ENCODE assay signal across 12 mouse cellular contexts in the genomic region with DNA sequence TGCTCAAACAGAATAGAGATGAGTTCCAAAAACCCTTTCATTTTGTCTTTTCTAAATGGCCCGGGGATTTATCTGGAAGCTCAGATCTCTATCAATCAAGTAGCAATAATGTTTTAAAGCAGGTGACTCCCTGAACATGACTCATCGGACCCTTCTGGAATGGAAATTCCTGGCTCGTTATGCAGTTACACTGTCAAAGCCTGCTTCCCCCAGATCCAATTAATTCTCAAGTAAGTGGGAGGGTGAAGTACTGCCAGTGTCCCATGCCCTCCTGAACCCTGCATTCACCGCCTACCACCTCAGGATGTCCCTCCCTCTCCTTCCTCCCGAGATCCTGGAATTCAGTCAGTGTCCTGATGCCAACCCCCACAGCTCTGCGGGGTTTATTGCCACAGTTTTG. TPM values are rescaled to one million over a fixed set of nuclear protein-coding genes. Genes with fewer than 3 reads are reported as not detected.
DNase-seq lines count a peak whose midpoint lies in the region; ATAC-seq lines count a peak whose summit lies in the region.
"Had no signal": no experiment of that assay in that cellular context is flagged by ENCODE, and none has a peak within 500 bp of the region (broad histone marks: within the 10 kb centered on the region; RNA-seq: fewer than 3 reads in every experiment).

No protein-coding gene starts in this region.

- no peak overlapping the region for H3K27ac ChIP-seq in midbrain, embryonic 13.5 days
- H3K27ac ChIP-seq in hindbrain, embryonic 11.5 days (ENCODE audit: low read depth, low read length) = no peak overlapping the region
- H3K27ac ChIP-seq: hindbrain, embryonic 15.5 days had no signal

- H3K4me2 ChIP-seq in midbrain, embryonic 13.5 days (replicated peaks) = peak overlapping the region; percentile 22
- no peak overlapping the region for H3K4me2 ChIP-seq in hindbrain, embryonic 11.5 days (replicated peaks; ENCODE audit: low read depth, low read length)
- H3K4me2 ChIP-seq: hindbrain, embryonic 15.5 days; liver, embryonic 11.5 days had no signal

- H3K9ac ChIP-seq in midbrain, embryonic 13.5 days (replicated peaks) = no peak overlapping the region
- no peak overlapping the region for H3K9ac ChIP-seq in hindbrain, embryonic 11.5 days (ENCODE audit: low read depth, low read length)
- H3K9ac ChIP-seq: hindbrain, embryonic 15.5 days had no signal

- no peaks in the 10 kb centered on the region for H3K9me3 ChIP-seq in midbrain, embryonic 13.5 days
- H3K9me3 ChIP-seq in hindbrain, embryonic 11.5 days (ENCODE audit: control insufficient read depth, low read length) = no peaks in the 10 kb centered on the region
- H3K9me3 ChIP-seq: hindbrain, embryonic 15.5 days had no signal

- no peaks in the 10 kb centered on the region for H3K36me3 ChIP-seq in midbrain, embryonic 13.5 days
- H3K36me3 ChIP-seq in hindbrain, embryonic 11.5 days (ENCODE audit: control insufficient read depth, insufficient read depth, low read length) = no peaks in the 10 kb centered on the region
- H3K36me3 ChIP-seq: hindbrain, embryonic 15.5 days had no signal

- peak; percentile 61 for ATAC-seq in midbrain, embryonic 13.5 days
- no peak for ATAC-seq in hindbrain, embryonic 11.5 days (ENCODE audit: low FRiP score)

- peak; percentile 88 for DNase-seq in heart, adult 11 months
- DNase-seq in heart, postnatal 36 days = no peak
- DNase-seq in embryo, embryonic 10.5 days (ENCODE audit: low spot score) = peak; percentile 44
- DNase-seq in kidney, adult 8-10 months = peak; percentile 33 to 45
- no peak for DNase-seq in left cerebral cortex, adult 8-10 months (ENCODE audit: low spot score in 2 of 2)
- no peak for DNase-seq in hindbrain, embryonic 11.5 days (ENCODE audit: low spot score)
- no peak for DNase-seq in thymus, postnatal 36 days
- DNase-seq: cerebellum, adult 9-11 months had no signal

- 16% methylated on average over 6 of the region's 6 CpGs for WGBS in midbrain, embryonic 13.5 days
- 40% methylated on average over 6 of the region's 6 CpGs for WGBS in hindbrain, embryonic 11.5 days

- intact Hi-C loops in heart, postnatal 36 days (cut with DNase I) = no loop called here

- H3K4me1 ChIP-seq in midbrain, embryonic 13.5 days (replicated peaks) = peaks cover 28% of the 10 kb centered on the region
- no peaks in the 10 kb centered on the region for H3K4me1 ChIP-seq in hindbrain, embryonic 11.5 days (replicated peaks; ENCODE audit: control insufficient read depth, insufficient read depth, low read length)
- H3K4me1 ChIP-seq: hindbrain, embryonic 15.5 days had no signal

- H3K27me3 ChIP-seq in midbrain, embryonic 13.5 days = no peaks in the 10 kb centered on the region
- no peaks in the 10 kb centered on the region for H3K27me3 ChIP-seq in hindbrain, embryonic 11.5 days (ENCODE audit: control insufficient read depth, insufficient read depth, low read length)
- H3K27me3 ChIP-seq: hindbrain, embryonic 15.5 days had no signal

- no peak overlapping the region for H3K4me3 ChIP-seq in midbrain, embryonic 13.5 days (replicated peaks)
- H3K4me3 ChIP-seq in hindbrain, embryonic 11.5 days (ENCODE audit: low read depth, low read length) = no peak overlapping the region
- H3K4me3 ChIP-seq: hindbrain, embryonic 15.5 days had no signal

RNA-seq across cellular contexts. Expression of a gene that starts 41.7 kb away (rescaled TPM):
- 1 to 10 TPM; 8.7 to 9.7 TPM for total RNA-seq in heart, postnatal 36 days (2021)
- polyA plus RNA-seq in midbrain, embryonic 13.5 days (2015; fragmentation: Nextera tagmentation; extraction: Ambion mirVana) = 6.1 and 6.7 TPM in 2 replicates
- 10 to 100 TPM; 54.3 to 59.0 (median 56.3) TPM for total RNA-seq in left cerebral cortex, adult 8-10 months (2022)
- polyA plus RNA-seq in hindbrain, embryonic 11.5 days (2014; fragmentation: Nextera tagmentation; extraction: Ambion mirVana) = 1.5 and 2.5 TPM in 2 replicates
- total RNA-seq: megakaryocyte progenitor cell, adult 5-6 weeks had no signal

Comparison
In these comparisons a context has a peak if more than half of its experiments do, and no peak if none do; other contexts are left out.
1. DNase-seq: peak in heart, adult 11 months (single experiment), embryo, embryonic 10.5 days (single experiment) and kidney, adult 8-10 months (2 of 2); none in heart, postnatal 36 days (0 of 2), left cerebral cortex, adult 8-10 months (0 of 2), hindbrain, embryonic 11.5 days (single experiment) and thymus, postnatal 36 days (0 of 2).
2. RNA of a gene that starts 41.7 kb away (total RNA-seq): 54.3 to 59.0 TPM in left cerebral cortex, adult 8-10 months; 8.7 to 9.7 TPM in heart, postnatal 36 days; every median in the first group is over 4 times any median in the second.